Mouse (Mus musculus) intestine, embryonic 15.5 days (tissue): Measurements from ENCODE around the gene Arhgap42. TPM values are rescaled to one million over a fixed set of nuclear protein-coding genes. Genes with fewer than 3 reads are reported as not detected.
A peak's percentile ranks its signal among the peaks of the same experiment; 100 is the strongest.

Experiments used
- ATAC-seq: fragments of 200-750 bp; cut with Nextera tagmentation; 2 replicates; pipeline ENCODE4 v1.8.0; 2017; ENCODE audit warnings: moderate TSS enrichment, moderate library complexity
- H3K27ac ChIP-seq: fragments of 300-500 bp; sonication (generic); 2 replicates; pipeline ENCODE4 v1.5.1; 2015; ENCODE audit warnings: mild to moderate bottlenecking, inconsistent platforms
- H3K27me3 ChIP-seq: fragments of 300-500 bp; sonication (generic); replicated peaks from 2 replicates; pipeline ENCODE4 v1.6.1; 2015; ENCODE audit warnings: inconsistent platforms
- H3K36me3 ChIP-seq: fragments of 300-500 bp; sonication (generic); 2 replicates; pipeline ENCODE4 v1.6.1; 2015; ENCODE audit warnings: inconsistent platforms
- H3K4me1 ChIP-seq: fragments of 300-500 bp; sonication (generic); replicated peaks from 2 replicates; pipeline ENCODE4 v1.6.1; 2015; ENCODE audit warnings: inconsistent platforms
- H3K4me2 ChIP-seq: fragments of 300-500 bp; sonication (generic); replicated peaks from 2 replicates; pipeline ENCODE4 v1.6.1; 2015; ENCODE audit warnings: mild to moderate bottlenecking, inconsistent platforms
- H3K4me3 ChIP-seq: fragments of 300-500 bp; sonication (generic); replicated peaks from 2 replicates; pipeline ENCODE4 v1.5.1; 2015; ENCODE audit warnings: inconsistent platforms
- H3K9ac ChIP-seq: fragments of 300-500 bp; sonication (generic); 2 replicates; pipeline ENCODE4 v1.6.1; 2015; ENCODE audit warnings: inconsistent platforms
- H3K9me3 ChIP-seq: fragments of 300-500 bp; sonication (generic); 2 replicates; pipeline ENCODE4 v1.6.1; 2016; ENCODE audit warnings: inconsistent platforms
- WGBS: fragments of 180-500 bp; shearing (Covaris S2); methylation state at CpG from one replicate; pipeline ENCODE4 v1.1.7; 2015; 5-methylcytosine and 5-hydroxymethylcytosine counted together
- polyA plus RNA-seq: library from polyadenylated mRNA; unstranded; fragments of >200 nt; fragmentation: Nextera tagmentation; extraction: Ambion mirVana; gene quantifications from 2 replicates; pipeline ENCODE4 v1.2.1, GENCODE M21; 2015

Arhgap42 gene
- polyA plus RNA-seq, 1 experiment from 2014 or later, result 43.0 TPM

GRCm38 (mm10) chr9:9049202-9049601 is 189.7 kb downstream of the Arhgap42 start:
- 59% methylated on average over 3 of the region's 3 CpGs for WGBS
- H3K9ac ChIP-seq, result no peak overlapping the region
- ATAC-seq, result no peak

GRCm38 (mm10) chr9:9041009-9041408 is 197.9 kb downstream of the Arhgap42 start:
- no peak for ATAC-seq
- Histone ChIP-seq H3K9me3 (no peaks in the 10 kb centered on the region), H3K4me1 (no peaks in the 10 kb centered on the region), H3K36me3 (no peaks in the 10 kb centered on the region), H3K27me3 (no peaks in the 10 kb centered on the region), H3K9ac (no peak overlapping the region), H3K4me2 (no peak overlapping the region), H3K27ac (no peak overlapping the region), H3K4me3 (no peak overlapping the region)
- WGBS, result 90% methylated on average over 7 of the region's 7 CpGs

More at GRCm38 (mm10) chr9:9049202-9049601, 189.7 kb downstream of the Arhgap42 start:
- H3K4me2 ChIP-seq, result no peak overlapping the region
- H3K4me3 ChIP-seq, result no peak overlapping the region
- no peak overlapping the region for H3K27ac ChIP-seq
- no peaks in the 10 kb centered on the region for H3K36me3 ChIP-seq
- H3K4me1 ChIP-seq, result no peaks in the 10 kb centered on the region
- H3K27me3 ChIP-seq, result no peaks in the 10 kb centered on the region
- H3K9me3 ChIP-seq, result no peaks in the 10 kb centered on the region

GRCm38 (mm10) chr9:9037017-9037671 is 201.8 kb downstream of the Arhgap42 start:
- no peak for ATAC-seq
- Histone ChIP-seq H3K27me3 (no peaks in the 10 kb centered on the region), H3K27ac (no peak overlapping the region), H3K9me3 (no peaks in the 10 kb centered on the region), H3K4me3 (no peak overlapping the region), H3K36me3 (no peaks in the 10 kb centered on the region), H3K9ac (no peak overlapping the region), H3K4me1 (no peaks in the 10 kb centered on the region), H3K4me2 (no peak overlapping the region)
- WGBS, result 61% methylated on average over 3 of the region's 3 CpGs

GRCm38 (mm10) chr9:9027904-9028303 is 211.0 kb downstream of the Arhgap42 start:
- no peak overlapping the region for H3K27ac ChIP-seq
- H3K9ac ChIP-seq, result no peak overlapping the region
- 86% methylated on average over 3 of the region's 3 CpGs for WGBS
- H3K27me3 ChIP-seq, result no peaks in the 10 kb centered on the region
- H3K36me3 ChIP-seq, result no peaks in the 10 kb centered on the region; the same call in 1 of the 2 replicates
- no peak overlapping the region for H3K4me2 ChIP-seq
- no peak for ATAC-seq
- H3K4me3 ChIP-seq, result no peak overlapping the region
- H3K9me3 ChIP-seq, result no peaks in the 10 kb centered on the region
- H3K4me1 ChIP-seq, result no peaks in the 10 kb centered on the region

GRCm38 (mm10) chr9:9027445-9027844 is 211.5 kb downstream of the Arhgap42 start:
- Histone ChIP-seq H3K36me3 (no peaks in the 10 kb centered on the region; the same call in 1 of the 2 replicates), H3K4me3 (no peak overlapping the region), H3K9ac (no peak overlapping the region), H3K4me2 (no peak overlapping the region), H3K27ac (no peak overlapping the region), H3K9me3 (no peaks in the 10 kb centered on the region), H3K4me1 (no peaks in the 10 kb centered on the region), H3K27me3 (no peaks in the 10 kb centered on the region)
- 22% methylated on average over 5 of the region's 5 CpGs for WGBS
- peak; percentile 25; the same call in 1 of the 2 replicates for ATAC-seq

GRCm38 (mm10) chr9:9015108-9015507 is 223.8 kb downstream of the Arhgap42 start:
- ATAC-seq, result no peak

GRCm38 (mm10) chr9:9001170-9001569 is 237.7 kb downstream of the Arhgap42 start:
- Histone ChIP-seq H3K9me3 (no peaks in the 10 kb centered on the region), H3K4me3 (no peak overlapping the region), H3K9ac (no peak overlapping the region), H3K27ac (no peak overlapping the region), H3K4me1 (no peaks in the 10 kb centered on the region), H3K27me3 (no peaks in the 10 kb centered on the region), H3K36me3 (no peaks in the 10 kb centered on the region; the same call in 1 of the 2 replicates), H3K4me2 (no peak overlapping the region)
- no peak for ATAC-seq

More at GRCm38 (mm10) chr9:9015108-9015507, 223.8 kb downstream of the Arhgap42 start:
- WGBS, result 92% methylated on average over 2 of the region's 2 CpGs
- H3K4me3 ChIP-seq, result no peak overlapping the region
- no peak overlapping the region for H3K4me2 ChIP-seq
- no peak overlapping the region for H3K27ac ChIP-seq
- no peaks in the 10 kb centered on the region for H3K9me3 ChIP-seq
- H3K27me3 ChIP-seq, result no peaks in the 10 kb centered on the region
- 0 out of 2 replicates have a peak, but pooled peaks cover 4% of the 10 kb centered on the region for H3K36me3 ChIP-seq
- H3K9ac ChIP-seq, result no peak overlapping the region
- H3K4me1 ChIP-seq, result no peaks in the 10 kb centered on the region

GRCm38 (mm10) chr9:8996494-8996893 is 242.4 kb downstream of the Arhgap42 start:
- Histone ChIP-seq H3K27me3 (no peaks in the 10 kb centered on the region), H3K36me3 (no peaks in the 10 kb centered on the region; the same call in 1 of the 2 replicates), H3K4me3 (no peak overlapping the region), H3K4me2 (no peak overlapping the region), H3K9me3 (no peaks in the 10 kb centered on the region), H3K9ac (no peak overlapping the region), H3K27ac (no peak overlapping the region), H3K4me1 (no peaks in the 10 kb centered on the region)
- no peak for ATAC-seq
- WGBS, result 70% methylated on average over 2 of the region's 2 CpGs

- Histone ChIP-seq H3K4me2 (no peak overlapping the region), H3K4me1 (no peaks in the 10 kb centered on the region), H3K36me3 (no peaks in the 10 kb centered on the region), H3K27me3 (no peaks in the 10 kb centered on the region), H3K27ac (no peak overlapping the region), H3K9me3 (no peaks in the 10 kb centered on the region), H3K9ac (no peak overlapping the region), H3K4me3 (no peak overlapping the region)
- WGBS, result 78% methylated on average over 3 of the region's 3 CpGs
- ATAC-seq, result no peak
Observed at GRCm38 (mm10) chr9:8982315-8982714, 256.6 kb downstream of the Arhgap42 start.

- WGBS, result 57% methylated on average over 2 of the region's 2 CpGs
- Histone ChIP-seq H3K9ac (no peak overlapping the region), H3K27ac (no peak overlapping the region), H3K4me2 (no peak overlapping the region), H3K4me1 (no peaks in the 10 kb centered on the region), H3K9me3 (no peaks in the 10 kb centered on the region), H3K27me3 (no peaks in the 10 kb centered on the region), H3K4me3 (no peak overlapping the region), H3K36me3 (no peaks in the 10 kb centered on the region)
- no peak for ATAC-seq
Observed at GRCm38 (mm10) chr9:8977775-8978174, 261.1 kb downstream of the Arhgap42 start.

GRCm38 (mm10) chr9:8971491-8971890 is 267.4 kb downstream of the Arhgap42 start, which contains the start of gene Gm16485:
Gene Gm16485 (plus strand): TSS chr9:8971791.
- WGBS, result 76% methylated on average over 2 of the region's 2 CpGs
- H3K4me3 ChIP-seq, result no peak within 1 kb of the TSS
- no peaks in the 10 kb centered on the region for H3K4me1 ChIP-seq
- H3K27ac ChIP-seq, result no peak within 1 kb of the TSS
- H3K27me3 ChIP-seq, result no peaks in the 10 kb centered on the region
- H3K9ac ChIP-seq, result no peak within 1 kb of the TSS
- H3K36me3 ChIP-seq, result no peaks in the 10 kb centered on the region
- H3K4me2 ChIP-seq, result no peak within 1 kb of the TSS
- H3K9me3 ChIP-seq, result no peaks in the 10 kb centered on the region
- ATAC-seq, result no peak

- Histone ChIP-seq H3K36me3 (no peaks in the 10 kb centered on the region), H3K4me3 (no peak overlapping the region), H3K27ac (no peak overlapping the region), H3K9me3 (no peaks in the 10 kb centered on the region), H3K27me3 (no peaks in the 10 kb centered on the region), H3K9ac (no peak overlapping the region), H3K4me2 (no peak overlapping the region), H3K4me1 (no peaks in the 10 kb centered on the region)
- peak; percentile 51; the same call in 1 of the 2 replicates for ATAC-seq
- WGBS, result 39% methylated on average over 7 of the region's 7 CpGs
Observed at GRCm38 (mm10) chr9:8970240-8970639, 268.7 kb downstream of the Arhgap42 start.

GRCm38 (mm10) chr9:8964512-8965133 is 274.3 kb downstream of the Arhgap42 start:
- no peaks in the 10 kb centered on the region for H3K9me3 ChIP-seq
- H3K27me3 ChIP-seq, result no peaks in the 10 kb centered on the region
- H3K36me3 ChIP-seq, result no peaks in the 10 kb centered on the region
- H3K4me3 ChIP-seq, result no peak overlapping the region
- no peak overlapping the region for H3K27ac ChIP-seq
- H3K9ac ChIP-seq, result no peak overlapping the region
- H3K4me2 ChIP-seq, result no peak overlapping the region
- WGBS, result 63% methylated on average over 8 of the region's 8 CpGs
- H3K4me1 ChIP-seq, result no peaks in the 10 kb centered on the region
- no peak for ATAC-seq
